Comparison of ENCODE assay signal across 1 mouse cellular context in the genomic region with DNA sequence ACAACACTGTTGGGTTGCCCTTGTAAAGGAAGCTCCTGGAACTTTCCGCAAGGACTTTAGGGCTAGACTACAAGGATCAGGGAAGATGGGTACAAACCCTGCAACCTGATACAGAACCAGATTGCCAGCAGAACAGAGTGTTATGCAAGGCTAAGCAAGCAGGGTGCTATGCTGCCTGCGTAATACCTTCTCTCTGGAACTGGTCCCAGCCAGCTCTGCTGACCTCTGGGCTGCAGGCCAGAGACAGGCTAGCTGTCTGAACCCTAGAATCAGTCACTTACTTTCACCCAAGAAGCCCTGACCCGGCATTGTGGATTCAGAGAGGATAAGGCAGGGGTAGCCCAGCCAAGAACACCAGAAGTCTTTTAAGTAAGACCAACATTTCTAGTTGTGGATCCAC.
TF ChIP-seq lines count a peak whose summit lies in the region.

No protein-coding gene starts in this region.

TF ChIP-seq in myocyte, 11 proteins besides CTCF, POLR2A, EP300 and RAD21:
- TF ChIP-seq POLR2AphosphoS2 (IDR thresholded peaks at IDR 0.05; ENCODE audit: insufficient read length, low read depth) (no peak), MAX (IDR thresholded peaks at IDR 0.05; ENCODE audit: low read depth) (no peak), CEBPB (IDR thresholded peaks at IDR 0.05; ENCODE audit: insufficient read depth, poor library complexity, severe bottlenecking) (0 out of 2 replicates have a peak, but pooled peaks have one; percentile 11), MYOG (IDR thresholded peaks at IDR 0.05; ENCODE audit: control insufficient read depth in 1 of 3, insufficient read depth in 1 of 3, insufficient read length in 2 of 3, low read depth in 2 of 3) (no peak), MYOD1 (IDR thresholded peaks at IDR 0.05; ENCODE audit: control insufficient read depth in 1 of 3, insufficient read length in 2 of 3, low read depth in 2 of 3) (no peak)
TF ChIP-seq in myocyte: peak in this region for 1.
